Mouse (Mus musculus): ENCODE data around the gene Gatad2a. TPM values are rescaled to one million over a fixed set of nuclear protein-coding genes. Genes with fewer than 3 reads are reported as not detected.

Gene Gatad2a
- polyA plus RNA-seq, 1 experiment from 2014 or later, result 26.8 TPM

DNA sequence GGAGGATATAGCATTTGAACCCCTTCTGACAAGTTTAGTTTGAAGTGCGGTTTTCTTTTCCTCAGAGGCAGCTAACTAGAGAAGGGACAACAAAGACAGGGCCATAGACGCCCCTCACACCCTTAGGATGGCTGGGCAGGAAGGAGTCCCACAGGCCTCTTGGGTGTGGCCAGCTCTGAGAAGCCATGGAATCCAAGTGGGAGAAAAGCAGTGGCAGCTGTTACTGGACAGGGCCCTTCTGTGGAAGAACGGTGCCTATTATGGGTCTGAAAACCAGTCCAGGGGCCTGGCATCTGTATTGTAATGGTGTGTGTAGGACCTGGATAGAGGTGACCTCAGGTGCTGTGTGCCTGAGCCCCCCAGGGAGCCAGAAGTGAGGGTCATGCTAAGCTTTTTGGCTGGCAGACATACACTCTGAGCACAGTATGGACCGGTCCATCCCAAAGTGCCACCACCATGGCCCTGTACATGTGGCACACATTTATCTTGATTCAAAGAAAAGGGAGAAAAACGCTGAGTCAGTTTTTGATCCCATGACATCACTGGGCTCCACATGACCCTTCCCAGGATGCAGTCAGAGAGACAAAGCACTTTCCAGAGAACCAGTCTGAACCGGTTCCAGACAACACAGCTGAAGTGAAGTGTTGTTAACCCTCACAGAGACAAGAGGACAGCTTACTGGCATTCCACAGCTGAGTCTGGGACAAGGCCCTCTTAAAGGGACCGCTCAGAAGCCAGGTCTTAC, 60.0 kb downstream of the Gatad2a start:
- peak; percentile 89 for ATAC-seq (replicated peaks; ENCODE audit: extremely low read depth, insufficient read depth, low FRiP score)
- peaks cover 52% of the 10 kb centered on the region for H3K4me1 ChIP-seq (ENCODE audit: control insufficient read depth, insufficient read depth, low read length)
- 37% methylated on average over 7 of the region's 7 CpGs for WGBS
- no peaks in the 10 kb centered on the region for H3K27me3 ChIP-seq (ENCODE audit: control insufficient read depth, insufficient read depth, low read length)
- 0 out of 2 replicates have a peak, but pooled peaks cover 3% of the 10 kb centered on the region for H3K36me3 ChIP-seq (ENCODE audit: control insufficient read depth, insufficient read depth)
- H3K9ac ChIP-seq (ENCODE audit: low read length), result peak overlapping the region; percentile 57
- H3K4me2 ChIP-seq (ENCODE audit: low read depth, low read length), result peak overlapping the region; percentile 19; the same call in 1 of the 2 replicates
- peak overlapping the region; percentile 94 for H3K27ac ChIP-seq (ENCODE audit: low read length)
- H3K9me3 ChIP-seq (replicated peaks; ENCODE audit: control insufficient read depth, low read length), result no peaks in the 10 kb centered on the region
- H3K4me3 ChIP-seq (ENCODE audit: low read length), result no peak overlapping the region

DNA sequence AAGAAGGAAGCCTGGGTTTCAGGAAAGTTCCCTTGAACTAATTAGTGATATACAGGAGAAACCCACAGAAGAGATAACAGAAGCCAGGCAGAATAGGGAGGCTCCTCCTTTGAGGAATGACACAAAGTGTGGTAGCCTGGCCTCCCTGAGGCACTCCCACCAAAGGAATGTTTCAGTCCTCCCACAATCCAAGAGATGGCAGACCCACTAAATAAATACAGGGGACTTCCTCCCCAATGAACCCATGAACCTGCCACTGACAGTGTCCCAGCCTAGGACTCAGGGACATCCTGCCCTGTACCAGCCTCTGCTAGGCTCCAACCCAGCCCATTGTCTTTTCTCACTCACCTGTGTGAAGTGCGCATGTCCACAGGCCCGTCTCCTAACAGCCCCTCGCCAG, 60.8 kb downstream of the Gatad2a start:
- ATAC-seq (replicated peaks; ENCODE audit: extremely low read depth, insufficient read depth, low FRiP score), result no peak
- H3K27ac ChIP-seq (ENCODE audit: low read length), result peak overlapping the region; percentile 94
- 86% methylated on average over 3 of the region's 3 CpGs for WGBS
- H3K4me3 ChIP-seq (ENCODE audit: low read length), result no peak overlapping the region
- H3K9ac ChIP-seq (ENCODE audit: low read length), result no peak overlapping the region
- H3K4me2 ChIP-seq (ENCODE audit: low read depth, low read length), result no peak overlapping the region
- H3K9me3 ChIP-seq (replicated peaks; ENCODE audit: control insufficient read depth, low read length), result no peaks in the 10 kb centered on the region
- peaks cover 51% of the 10 kb centered on the region for H3K4me1 ChIP-seq (ENCODE audit: control insufficient read depth, insufficient read depth, low read length)
- 0 out of 2 replicates have a peak, but pooled peaks cover 3% of the 10 kb centered on the region for H3K36me3 ChIP-seq (ENCODE audit: control insufficient read depth, insufficient read depth)
- H3K27me3 ChIP-seq (ENCODE audit: control insufficient read depth, insufficient read depth, low read length), result no peaks in the 10 kb centered on the region

DNA sequence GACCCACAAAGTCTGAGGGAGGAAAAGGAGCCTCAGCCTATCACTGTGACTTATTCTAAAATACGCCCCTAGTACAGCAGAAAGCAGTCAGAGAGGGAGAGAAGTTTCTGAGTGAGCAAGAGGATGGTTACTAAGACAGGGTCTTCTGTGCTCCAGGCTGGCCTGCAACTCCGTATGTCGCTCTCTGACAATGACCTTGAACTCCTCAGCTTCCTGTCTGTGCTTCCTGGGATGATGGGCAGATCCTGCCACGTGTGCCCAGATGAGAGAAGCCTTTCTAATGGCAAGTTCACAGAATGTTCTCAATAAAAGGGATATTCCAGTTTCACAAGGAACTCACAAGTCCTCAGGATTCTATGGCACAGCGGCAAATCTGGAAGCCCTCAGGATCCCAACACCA, 61.6 kb downstream of the Gatad2a start:
- Histone ChIP-seq H3K9me3 (replicated peaks; ENCODE audit: control insufficient read depth, low read length) (no peaks in the 10 kb centered on the region), H3K27me3 (ENCODE audit: control insufficient read depth, insufficient read depth, low read length) (no peaks in the 10 kb centered on the region)

DNA sequence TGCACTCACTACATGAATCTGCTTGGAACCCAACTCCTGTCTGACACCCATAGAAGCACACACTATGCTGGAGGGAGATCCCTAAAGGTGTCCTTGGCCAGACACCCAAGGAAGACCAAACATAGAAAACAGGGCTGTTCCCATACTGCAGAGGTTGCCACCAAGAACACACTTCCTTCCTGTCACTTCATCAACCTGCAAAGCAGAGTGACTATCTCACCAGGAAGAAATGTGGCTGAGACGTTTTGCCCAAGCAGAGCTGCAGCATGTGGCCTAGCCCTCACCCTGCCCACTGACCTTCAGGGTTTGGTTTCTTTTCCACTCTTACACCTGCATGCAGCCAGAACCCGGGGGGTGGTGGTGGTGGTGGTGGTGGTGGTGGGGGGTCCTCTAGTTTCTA, 62.4 kb downstream of the Gatad2a start:
- Histone ChIP-seq H3K4me1 (ENCODE audit: control insufficient read depth, insufficient read depth, low read length) (peaks cover 36% of the 10 kb centered on the region), H3K4me2 (ENCODE audit: low read depth, low read length) (no peak overlapping the region), H3K4me3 (ENCODE audit: low read length) (no peak overlapping the region), H3K27me3 (ENCODE audit: control insufficient read depth, insufficient read depth, low read length) (no peaks in the 10 kb centered on the region), H3K27ac (ENCODE audit: low read length) (no peak overlapping the region), H3K9ac (ENCODE audit: low read length) (no peak overlapping the region), H3K9me3 (replicated peaks; ENCODE audit: control insufficient read depth, low read length) (no peaks in the 10 kb centered on the region), H3K36me3 (ENCODE audit: control insufficient read depth, insufficient read depth) (0 out of 2 replicates have a peak, but pooled peaks cover 3% of the 10 kb centered on the region)
- ATAC-seq (replicated peaks; ENCODE audit: extremely low read depth, insufficient read depth, low FRiP score), result no peak
- WGBS, result 50% methylated on average over 2 of the region's 2 CpGs

More for the DNA sequence above, 61.6 kb downstream of the Gatad2a start:
- Histone ChIP-seq H3K4me2 (ENCODE audit: low read depth, low read length) (no peak overlapping the region), H3K27ac (ENCODE audit: low read length) (no peak overlapping the region), H3K4me1 (ENCODE audit: control insufficient read depth, insufficient read depth, low read length) (peaks cover 42% of the 10 kb centered on the region), H3K36me3 (ENCODE audit: control insufficient read depth, insufficient read depth) (0 out of 2 replicates have a peak, but pooled peaks cover 3% of the 10 kb centered on the region), H3K9ac (ENCODE audit: low read length) (0 out of 2 replicates have a peak overlapping the region, but pooled peaks have one; percentile 17), H3K4me3 (ENCODE audit: low read length) (no peak overlapping the region)
- 73% methylated on average over 5 of the region's 5 CpGs for WGBS
- ATAC-seq (replicated peaks; ENCODE audit: extremely low read depth, insufficient read depth, low FRiP score), result no peak

DNA sequence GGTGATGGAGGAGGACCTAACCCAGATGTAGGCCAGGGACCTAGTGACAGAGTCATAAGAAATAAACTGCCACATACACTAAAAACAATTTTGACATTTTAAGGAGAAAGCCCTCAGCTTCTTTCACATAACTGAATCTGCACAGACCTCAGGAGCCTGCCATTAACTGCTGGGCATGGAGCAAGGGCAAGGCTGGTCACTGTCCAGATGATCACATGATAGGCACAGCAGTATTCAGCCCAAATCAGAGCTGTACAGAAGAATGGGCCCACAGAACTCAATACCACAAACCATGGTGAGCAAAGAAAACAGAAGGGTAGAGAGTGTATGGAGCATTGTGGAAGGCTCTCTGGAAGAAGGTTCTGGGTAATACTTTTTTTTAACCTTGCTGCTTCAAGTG, 69.3 kb downstream of the Gatad2a start:
- Histone ChIP-seq H3K36me3 (ENCODE audit: control insufficient read depth, insufficient read depth) (no peaks in the 10 kb centered on the region), H3K4me3 (ENCODE audit: low read length) (no peak overlapping the region), H3K4me2 (ENCODE audit: low read depth, low read length) (no peak overlapping the region), H3K27ac (ENCODE audit: low read length) (no peak overlapping the region), H3K9me3 (replicated peaks; ENCODE audit: control insufficient read depth, low read length) (no peaks in the 10 kb centered on the region), H3K9ac (ENCODE audit: low read length) (no peak overlapping the region), H3K4me1 (ENCODE audit: control insufficient read depth, insufficient read depth, low read length) (peaks cover 6% of the 10 kb centered on the region; the same call in 1 of the 2 replicates), H3K27me3 (ENCODE audit: control insufficient read depth, insufficient read depth, low read length) (no peaks in the 10 kb centered on the region)
- no peak for ATAC-seq (replicated peaks; ENCODE audit: extremely low read depth, insufficient read depth, low FRiP score)

DNA sequence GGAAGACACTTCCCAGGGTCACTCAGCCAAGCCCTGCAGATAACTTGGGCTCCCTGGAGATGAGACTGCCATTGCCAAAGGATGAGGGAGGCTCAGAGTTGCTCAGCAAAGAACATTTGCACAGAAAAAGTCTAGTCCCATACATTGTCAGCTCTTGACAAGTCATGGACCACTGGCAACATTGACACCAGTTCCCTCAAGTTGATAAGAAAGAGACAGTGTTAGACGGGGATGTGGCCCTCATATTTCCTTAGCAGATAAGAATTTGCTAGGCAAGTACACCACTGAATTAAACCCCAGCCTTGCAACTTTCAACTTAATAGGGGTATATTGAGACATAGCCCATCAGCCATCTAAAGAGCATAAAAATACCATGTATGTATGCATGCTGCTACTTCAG, 72.2 kb downstream of the Gatad2a start:
- peaks cover 19% of the 10 kb centered on the region for H3K4me1 ChIP-seq (ENCODE audit: control insufficient read depth, insufficient read depth, low read length)

DNA sequence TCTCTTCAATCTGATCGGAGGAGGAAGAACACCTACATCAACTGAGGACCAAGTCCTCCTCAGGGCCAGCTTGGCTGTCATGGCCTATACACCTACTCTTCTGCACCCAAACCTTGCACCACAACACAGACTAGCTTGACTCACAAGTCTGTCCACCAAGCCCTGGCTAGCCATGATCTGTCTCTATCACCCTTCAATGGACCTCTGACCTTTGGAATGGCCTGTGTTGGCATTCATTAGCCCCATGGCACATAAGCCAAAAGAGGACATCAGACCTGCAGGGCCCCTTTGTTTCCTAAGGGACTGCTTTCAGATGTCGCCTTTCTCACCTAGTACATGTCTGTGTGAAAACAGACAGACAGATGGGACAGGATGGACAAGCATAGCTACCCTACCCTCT, 75.0 kb downstream of the Gatad2a start:
- Histone ChIP-seq H3K9me3 (replicated peaks; ENCODE audit: control insufficient read depth, low read length) (no peaks in the 10 kb centered on the region), H3K27ac (ENCODE audit: low read length) (peak overlapping the region; percentile 62), H3K9ac (ENCODE audit: low read length) (no peak overlapping the region), H3K4me1 (ENCODE audit: control insufficient read depth, insufficient read depth, low read length) (peaks cover 23% of the 10 kb centered on the region), H3K4me2 (ENCODE audit: low read depth, low read length) (no peak overlapping the region), H3K27me3 (ENCODE audit: control insufficient read depth, insufficient read depth, low read length) (no peaks in the 10 kb centered on the region), H3K4me3 (ENCODE audit: low read length) (no peak overlapping the region), H3K36me3 (ENCODE audit: control insufficient read depth, insufficient read depth) (peaks cover 11% of the 10 kb centered on the region)
- ATAC-seq (replicated peaks; ENCODE audit: extremely low read depth, insufficient read depth, low FRiP score), result no peak
- 86% methylated on average over 2 of the region's 2 CpGs for WGBS

More for the DNA sequence above, 72.2 kb downstream of the Gatad2a start:
- Histone ChIP-seq H3K9me3 (replicated peaks; ENCODE audit: control insufficient read depth, low read length) (no peaks in the 10 kb centered on the region), H3K4me2 (ENCODE audit: low read depth, low read length) (no peak overlapping the region), H3K27ac (ENCODE audit: low read length) (no peak overlapping the region), H3K27me3 (ENCODE audit: control insufficient read depth, insufficient read depth, low read length) (no peaks in the 10 kb centered on the region), H3K9ac (ENCODE audit: low read length) (no peak overlapping the region), H3K36me3 (ENCODE audit: control insufficient read depth, insufficient read depth) (no peaks in the 10 kb centered on the region), H3K4me3 (ENCODE audit: low read length) (no peak overlapping the region)
- WGBS, result 29% methylated on average over 1 of the region's 1 CpGs
- ATAC-seq (replicated peaks; ENCODE audit: extremely low read depth, insufficient read depth, low FRiP score), result no peak

DNA sequence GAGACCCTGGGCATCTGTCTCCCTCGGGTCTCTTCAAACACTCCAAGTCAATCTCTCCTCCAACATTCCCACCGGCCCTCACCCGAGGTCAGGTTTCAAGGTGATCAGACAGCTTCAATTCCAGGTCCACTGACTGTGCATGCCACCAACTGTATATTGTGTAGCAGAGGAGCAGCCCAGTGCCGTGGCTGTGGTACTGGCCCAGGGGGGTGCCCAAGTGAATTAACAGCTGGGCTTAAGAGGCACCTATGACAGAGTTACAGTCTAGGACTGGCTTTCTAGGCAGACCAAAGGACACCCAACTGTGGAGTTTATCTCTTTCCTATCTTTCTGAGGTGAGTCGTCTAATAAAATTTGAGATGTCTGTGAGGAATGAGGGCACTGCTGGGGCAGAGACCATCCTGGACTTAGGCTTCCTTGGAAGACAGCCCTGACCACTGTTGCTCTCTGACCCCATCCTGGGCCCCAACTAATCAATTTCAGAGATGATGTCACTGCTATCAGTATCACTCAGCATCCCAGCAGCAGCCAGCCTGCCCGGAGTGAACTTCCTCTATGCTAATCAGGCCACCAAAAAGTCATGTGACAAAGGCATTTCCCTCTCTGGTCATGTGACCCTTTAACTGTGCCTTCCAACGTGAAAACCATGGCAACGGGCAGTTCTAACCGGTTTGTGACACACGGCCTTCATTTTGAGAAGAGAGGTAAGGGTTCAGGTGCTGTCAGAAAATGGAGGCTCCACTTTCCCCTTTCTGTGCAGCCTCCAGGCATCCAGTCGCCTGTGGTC, 76.1 kb downstream of the Gatad2a start:
- WGBS, result 35% methylated on average over 11 of the region's 11 CpGs
- H3K27ac ChIP-seq (ENCODE audit: low read length), result peak overlapping the region; percentile 62
- H3K4me3 ChIP-seq (ENCODE audit: low read length), result 0 out of 2 replicates have a peak overlapping the region, but pooled peaks have one; percentile 1
- peaks cover 31% of the 10 kb centered on the region for H3K4me1 ChIP-seq (ENCODE audit: control insufficient read depth, insufficient read depth, low read length)
- no peak; the same call in 1 of the 2 replicates for ATAC-seq (replicated peaks; ENCODE audit: extremely low read depth, insufficient read depth, low FRiP score)
- peaks cover 11% of the 10 kb centered on the region for H3K36me3 ChIP-seq (ENCODE audit: control insufficient read depth, insufficient read depth)
- 0 out of 2 replicates have a peak overlapping the region, but pooled peaks have one; percentile 1 for H3K4me2 ChIP-seq (ENCODE audit: low read depth, low read length)
- no peaks in the 10 kb centered on the region for H3K9me3 ChIP-seq (replicated peaks; ENCODE audit: control insufficient read depth, low read length)
- H3K9ac ChIP-seq (ENCODE audit: low read length), result no peak overlapping the region
- no peaks in the 10 kb centered on the region for H3K27me3 ChIP-seq (ENCODE audit: control insufficient read depth, insufficient read depth, low read length)

DNA sequence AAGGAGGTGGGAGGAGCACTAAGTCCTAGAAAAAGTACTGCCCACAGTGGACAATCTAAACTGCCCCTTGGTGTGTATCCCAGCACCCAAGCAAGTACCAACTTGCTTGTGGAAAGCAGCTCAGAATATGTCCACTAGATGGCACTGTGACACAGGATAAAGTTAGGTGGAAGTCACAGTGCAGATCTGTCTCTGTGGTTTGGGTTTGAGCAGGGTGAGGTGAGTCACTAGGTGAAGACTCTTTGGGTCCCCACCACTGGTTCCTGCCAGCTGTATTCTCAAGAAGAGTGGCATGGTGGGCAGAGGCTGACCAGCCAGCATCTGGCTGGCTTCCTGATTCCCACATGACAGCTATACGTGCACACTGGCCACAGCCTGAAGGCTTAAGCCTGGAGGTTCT, 77.2 kb downstream of the Gatad2a start:
- H3K4me1 ChIP-seq (ENCODE audit: control insufficient read depth, insufficient read depth, low read length), result peaks cover 33% of the 10 kb centered on the region

More for the DNA sequence above, 77.2 kb downstream of the Gatad2a start:
- no peaks in the 10 kb centered on the region for H3K9me3 ChIP-seq (replicated peaks; ENCODE audit: control insufficient read depth, low read length)
- WGBS, result 50% methylated on average over 1 of the region's 1 CpGs
- no peaks in the 10 kb centered on the region for H3K27me3 ChIP-seq (ENCODE audit: control insufficient read depth, insufficient read depth, low read length)
- peak; percentile 37 for ATAC-seq (replicated peaks; ENCODE audit: extremely low read depth, insufficient read depth, low FRiP score)
- H3K9ac ChIP-seq (ENCODE audit: low read length), result no peak overlapping the region
- peak overlapping the region; percentile 14; the same call in 1 of the 2 replicates for H3K27ac ChIP-seq (ENCODE audit: low read length)
- no peak overlapping the region for H3K4me2 ChIP-seq (ENCODE audit: low read depth, low read length)
- peaks cover 17% of the 10 kb centered on the region for H3K36me3 ChIP-seq (ENCODE audit: control insufficient read depth, insufficient read depth)
- H3K4me3 ChIP-seq (ENCODE audit: low read length), result no peak overlapping the region
